Mouse (Mus musculus) neural tube, embryonic 14.5 days (tissue): ENCODE results near the gene Kmt2a. TPM values are rescaled to one million over a fixed set of nuclear protein-coding genes. Genes with fewer than 3 reads are reported as not detected.

Source experiments
- ATAC-seq: fragments of 200-750 bp; cut with Nextera tagmentation; 2 replicates; pipeline ENCODE4 v1.8.0; 2017; ENCODE audit warnings: low read depth, mild to moderate bottlenecking, moderate TSS enrichment, moderate library complexity
- H3K27ac ChIP-seq: fragments of 300-500 bp; sonication (generic); 2 replicates; pipeline ENCODE4 v1.5.1; 2014; ENCODE audit warnings: low read depth, mild to moderate bottlenecking, control low read depth, low read length, moderate library complexity, mixed read lengths
- H3K27me3 ChIP-seq: fragments of 300-500 bp; sonication (generic); 2 replicates; pipeline ENCODE4 v1.6.1; 2014; ENCODE audit warnings: low read length; ENCODE audit not compliant: control insufficient read depth, insufficient read depth
- H3K36me3 ChIP-seq: fragments of 300-500 bp; sonication (generic); 2 replicates; pipeline ENCODE4 v1.6.1; 2014; ENCODE audit warnings: low read length, mixed read lengths; ENCODE audit not compliant: control insufficient read depth, insufficient read depth
- H3K4me1 ChIP-seq: fragments of 300-500 bp; sonication (generic); 2 replicates; pipeline ENCODE4 v1.6.1; 2014; ENCODE audit warnings: low read length; ENCODE audit not compliant: control insufficient read depth, insufficient read depth
- H3K4me2 ChIP-seq: fragments of 300-500 bp; sonication (generic); 2 replicates; pipeline ENCODE4 v1.6.1; 2014; ENCODE audit warnings: mild to moderate bottlenecking, low read depth, low read length, control low read depth
- H3K4me3 ChIP-seq: fragments of 300-500 bp; sonication (generic); 2 replicates; pipeline ENCODE4 v1.5.1; 2014; ENCODE audit warnings: low read depth, low read length, control low read depth, mixed read lengths
- H3K9ac ChIP-seq: fragments of 300-500 bp; sonication (generic); replicated peaks from 2 replicates; pipeline ENCODE4 v1.6.1; 2014; ENCODE audit warnings: low read depth, mild to moderate bottlenecking, control low read depth, low read length, mixed read lengths
- H3K9me3 ChIP-seq: fragments of 300-500 bp; sonication (generic); 2 replicates; pipeline ENCODE4 v1.6.1; 2016; ENCODE audit warnings: low read length; ENCODE audit not compliant: control insufficient read depth
- WGBS: fragments of 180-500 bp; shearing (Covaris S2); extraction: QIAGEN DNeasy Blood & Tissue Kit; methylation state at CpG from one replicate; pipeline ENCODE4 v1.1.7; 2014; 5-methylcytosine and 5-hydroxymethylcytosine counted together
- polyA plus RNA-seq: library from polyadenylated mRNA; unstranded; fragments of >200 nt; fragmentation: Nextera tagmentation; extraction: Ambion mirVana; gene quantifications from 2 replicates; pipeline ENCODE4 v1.2.1, GENCODE M21; 2014

Kmt2a gene
- polyA plus RNA-seq, 1 experiment from 2014 or later, result 23.1 TPM

DNA sequence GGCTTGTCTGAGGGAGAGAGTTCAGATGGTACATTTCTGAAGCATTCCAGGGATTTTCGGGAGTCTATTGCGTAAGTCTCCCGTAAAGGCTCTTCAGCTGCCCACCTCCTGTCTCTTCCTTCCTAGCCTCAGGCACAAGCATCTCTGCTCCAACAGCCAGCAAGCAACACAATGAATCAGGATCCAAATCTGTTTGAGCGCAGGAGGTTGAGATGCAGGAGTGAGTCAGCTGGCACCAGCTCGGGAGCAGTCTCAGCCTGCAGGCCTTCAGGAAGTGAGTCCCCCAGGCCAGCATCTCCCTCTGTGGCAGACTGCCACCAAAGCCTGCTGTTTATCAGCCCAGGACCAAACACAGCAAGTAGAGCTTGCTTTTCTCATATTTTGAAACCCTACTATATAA is 23.9 kb upstream of the Kmt2a start:
- no peaks in the 10 kb centered on the region for H3K27me3 ChIP-seq
- 62% methylated on average over 5 of the region's 5 CpGs for WGBS
- H3K4me1 ChIP-seq, result no peaks in the 10 kb centered on the region
- no peaks in the 10 kb centered on the region for H3K9me3 ChIP-seq
- H3K4me3 ChIP-seq, result no peak overlapping the region
- H3K27ac ChIP-seq, result no peak overlapping the region
- H3K9ac ChIP-seq, result no peak overlapping the region
- ATAC-seq, result no peak
- H3K36me3 ChIP-seq, result no peaks in the 10 kb centered on the region
- no peak overlapping the region for H3K4me2 ChIP-seq

DNA sequence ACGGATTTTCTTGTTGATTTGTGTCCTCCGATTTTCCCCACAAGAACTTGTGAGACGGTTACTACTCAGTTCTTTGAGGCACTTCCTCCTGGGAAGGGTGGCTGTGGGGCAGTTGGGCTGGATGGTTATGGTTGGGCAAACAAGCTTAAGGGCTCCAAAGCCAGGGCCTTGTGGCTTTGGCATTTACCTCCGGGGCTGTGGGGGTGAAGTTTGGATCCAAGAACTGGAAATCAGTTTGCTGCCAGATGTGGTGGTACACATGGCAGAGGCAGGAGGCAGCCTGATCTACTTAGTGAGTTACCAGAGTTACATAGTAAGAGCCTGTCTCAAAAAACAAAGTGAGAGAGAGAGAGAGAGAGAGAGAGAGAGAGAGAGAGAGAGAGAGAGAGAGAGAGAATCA is 22.8 kb upstream of the Kmt2a start:
- H3K27ac ChIP-seq, result no peak overlapping the region
- no peaks in the 10 kb centered on the region for H3K9me3 ChIP-seq
- no peak overlapping the region for H3K4me3 ChIP-seq
- no peaks in the 10 kb centered on the region for H3K27me3 ChIP-seq
- no peak overlapping the region for H3K4me2 ChIP-seq
- 84% methylated on average over 4 of the region's 4 CpGs for WGBS
- H3K36me3 ChIP-seq, result no peaks in the 10 kb centered on the region
- no peak for ATAC-seq
- H3K9ac ChIP-seq, result no peak overlapping the region
- no peaks in the 10 kb centered on the region for H3K4me1 ChIP-seq

DNA sequence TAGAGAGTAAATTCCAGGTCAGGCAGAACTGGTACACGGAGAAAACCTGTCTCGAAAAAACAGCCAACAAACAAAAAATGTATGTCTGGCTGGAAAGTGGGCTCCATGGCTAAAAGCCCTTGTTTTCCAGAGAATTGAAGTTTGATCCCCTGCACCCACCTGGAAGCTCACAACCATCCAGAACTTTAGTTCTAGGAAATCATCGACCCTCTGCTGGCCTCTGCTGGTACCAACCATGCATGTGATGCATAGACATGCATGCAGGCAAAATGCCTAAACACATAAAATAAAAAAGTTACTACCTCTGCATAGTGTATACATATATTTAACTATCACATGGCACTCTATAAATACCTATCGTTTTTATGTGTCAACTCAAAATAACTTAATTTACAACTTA is 19.3 kb upstream of the Kmt2a start:
- no peaks in the 10 kb centered on the region for H3K9me3 ChIP-seq
- H3K4me3 ChIP-seq, result no peak overlapping the region
- 71% methylated on average over 4 of the region's 4 CpGs for WGBS
- ATAC-seq, result no peak
- no peaks in the 10 kb centered on the region for H3K4me1 ChIP-seq
- no peaks in the 10 kb centered on the region for H3K36me3 ChIP-seq
- no peak overlapping the region for H3K9ac ChIP-seq
- H3K27me3 ChIP-seq, result no peaks in the 10 kb centered on the region
- no peak overlapping the region for H3K4me2 ChIP-seq
- no peak overlapping the region for H3K27ac ChIP-seq

DNA sequence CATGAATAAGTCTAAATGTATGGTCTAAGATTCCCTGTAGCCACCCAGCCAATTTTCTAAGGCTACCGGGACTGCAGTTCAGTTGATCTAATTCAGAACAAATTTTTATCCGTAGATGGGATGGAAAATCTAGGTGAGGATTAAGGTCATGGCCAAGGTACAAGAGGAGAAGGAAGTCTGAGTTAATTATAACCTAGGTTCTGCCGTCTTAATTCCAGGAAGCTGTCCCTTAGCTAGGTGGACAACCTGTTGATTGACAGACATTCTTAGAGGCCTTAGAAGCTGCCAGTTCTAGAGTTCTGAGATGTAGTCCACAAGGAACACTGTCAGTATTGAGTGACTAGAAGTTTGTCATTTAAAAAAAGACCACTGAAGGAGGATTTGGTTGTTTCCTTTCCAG is 18.6 kb upstream of the Kmt2a start:
- Histone ChIP-seq H3K4me2 (no peak overlapping the region), H3K9ac (no peak overlapping the region), H3K27me3 (no peaks in the 10 kb centered on the region), H3K27ac (no peak overlapping the region), H3K4me1 (no peaks in the 10 kb centered on the region), H3K36me3 (no peaks in the 10 kb centered on the region), H3K9me3 (no peaks in the 10 kb centered on the region), H3K4me3 (no peak overlapping the region)
- no peak for ATAC-seq
- 85% methylated on average over 3 of the region's 3 CpGs for WGBS

DNA sequence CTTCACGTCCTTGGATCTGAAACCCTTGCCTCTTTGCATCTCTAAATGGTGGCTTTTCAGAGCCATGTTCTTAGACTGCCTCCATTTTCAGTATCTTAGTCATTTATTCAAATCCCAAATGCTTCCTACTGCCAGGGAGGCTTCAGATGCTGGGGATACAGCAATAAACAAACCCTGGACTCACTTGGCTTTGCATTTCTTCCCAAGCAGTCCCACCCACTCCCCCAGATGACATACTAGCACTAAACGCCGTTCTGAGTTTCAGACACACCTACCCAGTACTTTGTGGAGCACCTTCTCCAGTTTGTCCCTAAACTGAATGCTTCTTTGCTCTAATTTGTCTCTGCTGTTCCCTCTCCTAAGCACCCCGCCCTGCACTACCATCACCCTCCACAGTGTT is 15.9 kb upstream of the Kmt2a start:
- no peak overlapping the region for H3K27ac ChIP-seq
- WGBS, result 59% methylated on average over 4 of the region's 4 CpGs

DNA sequence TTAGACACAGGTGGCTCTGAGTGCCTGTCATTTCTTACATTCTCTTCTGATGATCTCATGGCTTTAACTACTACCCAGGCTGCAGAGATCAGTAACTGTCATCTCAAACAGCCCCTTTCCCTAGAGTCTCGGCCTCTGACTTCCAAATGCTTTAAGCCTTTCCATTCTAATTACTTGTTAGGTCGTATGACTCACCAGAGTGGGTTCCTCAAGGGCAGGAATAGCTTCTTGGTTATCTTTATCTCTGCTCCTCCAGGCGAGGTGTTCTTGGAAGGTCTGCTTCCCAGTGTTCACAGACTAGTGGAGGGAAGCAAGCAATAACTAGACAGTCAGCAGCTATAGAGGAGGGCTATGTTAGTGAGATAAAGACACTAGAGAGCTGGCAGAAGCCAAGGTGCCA is 11.6 kb upstream of the Kmt2a start:
- no peak overlapping the region for H3K4me2 ChIP-seq

More for the DNA sequence above, 15.9 kb upstream of the Kmt2a start:
- no peak for ATAC-seq
- no peak overlapping the region for H3K9ac ChIP-seq
- H3K27me3 ChIP-seq, result no peaks in the 10 kb centered on the region
- H3K4me1 ChIP-seq, result no peaks in the 10 kb centered on the region
- no peak overlapping the region for H3K4me3 ChIP-seq
- no peaks in the 10 kb centered on the region for H3K36me3 ChIP-seq
- H3K4me2 ChIP-seq, result no peak overlapping the region
- no peaks in the 10 kb centered on the region for H3K9me3 ChIP-seq

DNA sequence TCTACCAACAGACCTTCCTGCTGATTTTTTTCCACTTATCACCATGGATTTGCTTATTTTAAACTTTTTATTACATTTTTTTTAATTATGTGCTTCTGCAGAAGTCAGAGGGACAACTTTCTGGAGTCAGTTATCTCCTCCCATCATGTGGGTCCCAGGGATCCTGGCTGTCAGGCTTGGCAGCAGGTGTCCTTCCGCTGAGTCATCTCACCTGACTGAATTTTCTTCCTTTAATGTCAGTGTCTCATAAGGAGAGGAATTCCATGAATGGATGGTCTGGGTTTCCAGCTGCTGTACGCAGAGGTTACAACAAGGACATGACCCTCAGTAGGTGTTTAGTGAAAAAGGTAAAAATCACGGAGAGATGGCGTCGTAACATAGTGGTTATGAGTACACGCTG is 10.1 kb upstream of the Kmt2a start:
- no peaks in the 10 kb centered on the region for H3K36me3 ChIP-seq
- 92% methylated on average over 6 of the region's 6 CpGs for WGBS
- H3K27ac ChIP-seq, result no peak overlapping the region
- H3K9me3 ChIP-seq, result no peaks in the 10 kb centered on the region
- H3K9ac ChIP-seq, result no peak overlapping the region
- H3K4me3 ChIP-seq, result no peak overlapping the region
- no peak for ATAC-seq
- H3K4me1 ChIP-seq, result no peaks in the 10 kb centered on the region
- H3K4me2 ChIP-seq, result no peak overlapping the region
- no peaks in the 10 kb centered on the region for H3K27me3 ChIP-seq

More for the DNA sequence above, 11.6 kb upstream of the Kmt2a start:
- H3K4me3 ChIP-seq, result no peak overlapping the region
- H3K9me3 ChIP-seq, result no peaks in the 10 kb centered on the region
- no peaks in the 10 kb centered on the region for H3K4me1 ChIP-seq
- H3K36me3 ChIP-seq, result no peaks in the 10 kb centered on the region
- 71% methylated on average over 3 of the region's 3 CpGs for WGBS
- no peak overlapping the region for H3K9ac ChIP-seq
- ATAC-seq, result no peak
- H3K27me3 ChIP-seq, result no peaks in the 10 kb centered on the region
- no peak overlapping the region for H3K27ac ChIP-seq

DNA sequence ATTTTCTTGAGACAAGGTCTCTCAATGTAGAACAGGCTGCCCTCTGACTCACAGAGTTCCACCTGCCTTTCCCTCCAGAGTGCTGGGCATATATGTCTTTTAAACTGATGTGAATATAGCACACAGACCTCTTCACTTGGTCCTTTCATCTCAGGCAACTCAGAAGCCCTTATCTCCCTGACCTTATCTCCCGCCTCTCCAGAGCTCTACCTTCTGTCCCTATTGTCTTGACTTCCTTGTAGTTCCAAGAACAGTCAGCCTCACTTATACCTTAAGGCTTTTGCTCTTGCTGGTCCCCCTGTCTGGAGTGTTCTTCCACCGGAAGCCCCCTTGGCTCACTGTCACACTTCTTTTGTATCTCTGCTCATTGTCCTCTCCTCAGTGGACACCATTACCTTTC is 9.0 kb upstream of the Kmt2a start:
- Histone ChIP-seq H3K9ac (no peak overlapping the region), H3K4me1 (no peaks in the 10 kb centered on the region), H3K4me3 (no peak overlapping the region), H3K4me2 (no peak overlapping the region), H3K9me3 (no peaks in the 10 kb centered on the region), H3K36me3 (no peaks in the 10 kb centered on the region), H3K27ac (no peak overlapping the region), H3K27me3 (no peaks in the 10 kb centered on the region)
- WGBS, result 61% methylated on average over 2 of the region's 2 CpGs
- no peak for ATAC-seq

DNA sequence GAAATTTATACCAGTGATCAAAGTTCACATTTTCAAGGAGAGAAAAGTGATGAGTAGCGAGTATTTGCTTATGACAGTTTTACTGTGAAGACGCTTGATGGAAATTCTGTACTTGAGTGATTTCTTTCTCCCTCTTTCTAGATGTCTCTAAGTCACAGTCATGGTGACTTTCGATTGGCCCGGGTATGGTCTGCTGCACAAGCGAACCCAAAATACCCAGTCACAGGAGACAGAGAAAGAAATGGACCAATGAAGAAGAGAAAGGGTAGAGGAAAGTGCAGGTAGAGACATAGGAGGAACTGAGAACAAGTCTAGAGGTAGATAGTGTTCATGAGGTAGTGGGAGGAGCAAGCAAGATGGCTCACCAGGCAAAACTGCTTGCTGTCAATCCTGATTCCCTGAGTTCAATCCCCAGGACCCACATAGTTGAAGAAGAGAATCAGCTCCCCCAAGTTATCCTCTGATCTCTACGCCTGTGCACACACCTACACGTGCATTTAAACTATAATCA is 7.1 kb upstream of the Kmt2a start:
- peaks cover 3% of the 10 kb centered on the region; the same call in 1 of the 2 replicates for H3K4me1 ChIP-seq
- no peaks in the 10 kb centered on the region for H3K36me3 ChIP-seq
- ATAC-seq, result no peak
- H3K4me2 ChIP-seq, result no peak overlapping the region
- H3K9ac ChIP-seq, result no peak overlapping the region
- no peaks in the 10 kb centered on the region for H3K9me3 ChIP-seq
- H3K4me3 ChIP-seq, result no peak overlapping the region
- no peaks in the 10 kb centered on the region for H3K27me3 ChIP-seq
- WGBS, result 91% methylated on average over 7 of the region's 7 CpGs
- no peak overlapping the region for H3K27ac ChIP-seq
